Mouse (Mus musculus): ENCODE measurements around the gene Gm20696.

DNA sequence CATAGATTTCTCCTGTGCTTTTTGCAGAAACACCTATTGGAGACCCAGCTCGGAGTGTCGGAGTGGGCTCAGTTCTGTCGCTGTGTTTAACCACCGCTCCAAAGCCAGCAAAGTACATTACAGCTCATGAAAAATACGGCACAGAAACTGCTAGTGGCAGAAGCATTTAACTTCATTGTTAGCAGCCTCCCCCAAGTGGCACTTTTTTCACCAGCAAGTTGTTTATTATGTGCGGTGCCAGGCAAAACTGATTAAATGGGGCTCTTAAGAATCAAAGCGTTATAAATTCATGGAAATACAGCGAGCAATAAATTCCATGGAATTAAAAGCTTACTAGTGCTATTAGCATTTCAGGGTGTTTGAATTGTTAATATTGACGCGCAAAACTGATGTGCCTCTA, 433.2 kb downstream of the Gm20696 start:
- no peak for TF ChIP-seq GATA1 (IDR thresholded peaks at IDR 0.05; ENCODE audit: low read length)
- no peak for TF ChIP-seq TAL1 (IDR thresholded peaks at IDR 0.05; ENCODE audit: low read length)
